Mouse (Mus musculus) lung, adult 18-20 months (tissue): Measurements from ENCODE around the gene Ndel1.

ENCODE experiments used
- DNase-seq, 2 experiments: peaks; one replicate each; pipeline ENCODE4 v3.0.0; 2022; ENCODE audit warnings: mixed read lengths in 2 of 2

The Ndel1 gene

DNA sequence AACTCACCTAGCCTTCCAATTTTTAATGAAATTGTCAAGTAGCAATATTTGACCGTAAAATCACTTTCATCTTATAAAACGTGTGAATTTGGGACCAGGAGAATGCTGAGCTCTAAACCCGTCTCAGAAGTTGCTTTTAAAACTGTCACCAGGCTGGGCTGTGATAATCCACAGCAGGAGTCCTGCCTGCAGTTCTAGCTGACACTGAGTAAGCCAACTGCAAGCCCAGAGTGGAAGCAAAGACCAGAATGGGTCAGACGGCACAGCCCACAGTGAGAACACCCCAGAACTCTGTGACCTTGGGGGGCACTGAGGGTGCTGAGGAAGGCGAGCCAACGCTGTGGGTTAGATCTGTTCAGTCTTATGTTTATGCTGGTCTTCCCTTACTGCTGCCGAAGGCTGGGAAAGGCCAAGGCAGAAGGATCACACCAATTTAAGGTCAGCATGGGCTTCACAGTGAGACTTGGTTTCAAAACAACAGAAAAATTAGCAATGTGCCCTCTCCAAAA is 95.5 kb downstream of the Ndel1 start:
- DNase-seq: no peak
